Mouse (Mus musculus) MEL (cell line): ENCODE measurements around the gene Ddx19a.

ENCODE experiments used
- CTCF ChIP-seq, 3 experiments: IDR thresholded peaks in 2 of 3; conservative IDR thresholded peaks in 1 of 3; 2 replicates each; pipeline ENCODE4 v1.5.1; 2011 to 2012; ENCODE audit warnings: low read length in 3 of 3, low read depth in 2 of 3, mild to moderate bottlenecking in 2 of 3, improper control_type of control experiment in 1 of 3, inconsistent platforms in 1 of 3, mixed read lengths in 1 of 3, moderate library complexity in 1 of 3; ENCODE audit not compliant: control insufficient read depth in 1 of 3, insufficient read depth in 1 of 3, poor library complexity in 1 of 3, severe bottlenecking in 1 of 3
- E2F4 ChIP-seq: IDR thresholded peaks from 2 replicates; pipeline ENCODE4 v1.6.1; 2011; ENCODE audit warnings: low read depth, low read length, improper control_type of control experiment, borderline replicate concordance
- EP300 ChIP-seq, 2 experiments: IDR thresholded peaks; 2 replicates each; pipeline ENCODE4 v1.6.1; 2011; ENCODE audit warnings: improper control_type of control experiment in 2 of 2, low read length in 2 of 2, low read depth in 1 of 2, mild to moderate bottlenecking in 1 of 2
- KAT2A ChIP-seq: conservative IDR thresholded peaks from 2 replicates; pipeline ENCODE4 v1.6.1; 2012; ENCODE audit warnings: low read depth, low read length, improper control_type of control experiment, inconsistent platforms
- NRF1 ChIP-seq: IDR thresholded peaks from 2 replicates; pipeline ENCODE4 v1.6.1; 2014; ENCODE audit warnings: low read depth, mild to moderate bottlenecking, inconsistent platforms, low read length, improper control_type of control experiment, moderate library complexity; ENCODE audit not compliant: poor library complexity, insufficient read depth, severe bottlenecking
- POLR2A ChIP-seq, 2 experiments: IDR thresholded peaks; 2 replicates each; pipeline ENCODE4 v1.6.1; 2011 to 2012; ENCODE audit warnings: low read length in 2 of 2, mild to moderate bottlenecking in 2 of 2, control low read depth in 1 of 2, improper control_type of control experiment in 1 of 2, low read depth in 1 of 2, moderate library complexity in 1 of 2; ENCODE audit not compliant: control insufficient read depth in 1 of 2, insufficient read depth in 1 of 2, poor library complexity in 1 of 2
- POLR2AphosphoS2 ChIP-seq: IDR thresholded peaks from 2 replicates; pipeline ENCODE4 v1.6.1; 2011; ENCODE audit warnings: low read length, improper control_type of control experiment
- RAD21 ChIP-seq: IDR thresholded peaks from 2 replicates; pipeline ENCODE4 v1.6.1; 2011; ENCODE audit warnings: mild to moderate bottlenecking, low read depth, low read length, improper control_type of control experiment
- SIN3A ChIP-seq: IDR thresholded peaks from 2 replicates; pipeline ENCODE4 v1.6.1; 2012; ENCODE audit warnings: low read length, improper control_type of control experiment, inconsistent platforms
- UBTF ChIP-seq: IDR thresholded peaks from 2 replicates; pipeline ENCODE4 v1.6.1; 2012; ENCODE audit warnings: low read depth, mild to moderate bottlenecking, inconsistent platforms, low read length, improper control_type of control experiment, moderate library complexity, borderline replicate concordance; ENCODE audit not compliant: insufficient read depth

DNA sequence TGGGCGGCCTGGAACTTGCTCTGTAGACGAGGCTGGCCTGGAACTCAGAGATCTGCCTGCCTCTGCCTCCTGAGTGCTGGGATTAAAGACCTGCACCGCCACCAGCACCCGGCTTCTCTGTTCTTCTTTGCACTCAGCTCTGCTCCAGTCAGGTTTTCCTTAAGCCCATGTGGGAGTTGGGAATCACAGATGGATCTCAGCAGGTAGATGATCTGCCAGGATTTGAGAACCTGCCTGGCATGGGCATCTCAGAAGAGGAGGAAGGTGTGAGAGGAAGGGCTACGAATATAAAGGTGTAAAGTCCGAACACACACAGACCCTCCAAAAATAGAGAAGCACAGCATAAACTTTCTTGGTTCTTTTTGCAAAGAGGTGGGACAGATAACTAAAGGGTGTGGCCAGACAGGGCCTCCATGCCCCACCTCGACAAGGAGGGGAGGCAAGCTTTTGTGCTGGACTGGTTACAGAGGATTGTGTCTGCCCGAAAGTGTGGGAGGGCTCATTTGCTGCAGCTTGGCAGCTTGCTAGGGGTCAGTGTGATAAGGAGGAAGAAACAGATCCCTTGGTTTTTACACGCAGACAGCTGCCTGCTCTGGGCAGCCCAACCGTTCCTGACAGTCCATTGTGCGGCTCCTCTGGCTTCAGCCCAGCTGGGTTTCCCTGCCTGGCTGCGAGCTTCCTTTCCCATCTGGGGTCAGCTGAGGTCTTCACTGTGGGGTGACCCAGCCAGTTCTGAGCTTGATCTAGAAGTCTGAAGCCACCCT lies 66.2 kb downstream of the Ddx19a start:
- TF ChIP-seq E2F4 (no peak), CTCF (IDR thresholded peaks at IDR 0.05 in 2 of 3, conservative IDR thresholded peaks at IDR 0.05 in 1 of 3; ENCODE audit: control insufficient read depth in 1 of 3, insufficient read depth in 1 of 3, low read depth in 2 of 3, low read length in 3 of 3, poor library complexity in 1 of 3, severe bottlenecking in 1 of 3) (no peak), EP300 (IDR thresholded peaks at IDR 0.05; ENCODE audit: low read depth in 1 of 2, low read length in 2 of 2) (peak; percentile 64 to 71), POLR2AphosphoS2 (no peak), RAD21 (no peak), SIN3A (peak; percentile 49), POLR2A (IDR thresholded peaks at IDR 0.05; ENCODE audit: control insufficient read depth in 1 of 2, insufficient read depth in 1 of 2, low read depth in 1 of 2, low read length in 2 of 2, poor library complexity in 1 of 2) (peak in 1 of 2 experiments; percentile 52; a peak in 1 of 4 replicates), NRF1 (no peak), UBTF (no peak), KAT2A (0 out of 2 replicates have a peak, but pooled peaks have one; percentile 23)
